Mouse (Mus musculus) urinary bladder, postnatal 10 days (tissue): ENCODE results near the gene Rimbp2.

Source experiments
- DNase-seq: peaks from one replicate; pipeline ENCODE4 v3.0.0; 2022; ENCODE audit warnings: low spot score

The Rimbp2 gene

DNA sequence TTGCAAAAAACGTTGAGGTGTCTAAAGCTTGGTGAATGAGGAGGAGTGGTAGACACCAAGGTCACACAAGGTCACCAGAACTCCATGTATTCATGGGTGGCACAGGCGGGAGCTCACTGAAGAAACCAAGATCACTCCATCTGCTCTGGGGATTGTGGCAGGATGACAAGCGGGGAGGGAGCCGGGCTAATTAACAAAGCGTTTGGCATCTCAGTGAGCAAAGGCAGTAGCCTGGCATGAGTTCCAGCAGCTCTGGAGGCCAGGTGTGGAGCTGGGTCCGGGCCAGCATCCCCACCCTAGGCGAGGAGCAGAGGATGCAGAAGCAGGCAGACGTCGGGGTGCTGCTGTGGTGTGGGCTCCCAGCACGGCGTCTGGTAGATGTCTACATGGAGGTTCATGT lies 108.3 kb downstream of the Rimbp2 start:
- no peak for DNase-seq

DNA sequence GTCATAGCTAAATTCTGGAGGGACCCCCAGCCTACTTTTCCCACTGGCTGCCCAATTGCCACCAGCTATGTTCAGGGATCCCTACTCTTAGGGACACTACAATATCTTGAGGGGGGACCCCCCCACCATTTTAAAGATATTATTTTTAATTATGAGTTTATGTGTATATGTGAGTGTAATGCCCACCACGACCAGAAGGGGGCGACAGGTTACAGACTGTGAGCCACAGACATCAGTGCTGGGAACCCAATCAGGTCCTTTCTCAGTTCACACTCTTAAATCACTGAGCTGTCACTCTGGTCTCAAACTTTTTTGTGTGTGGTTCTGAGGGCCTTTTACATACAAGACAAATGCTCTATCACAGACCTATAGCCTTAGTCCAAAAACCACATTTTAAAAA lies 109.3 kb downstream of the Rimbp2 start:
- no peak for DNase-seq

- no peak for DNase-seq
Observed at GRCm38 (mm10) chr5:128841541-128841940, 111.7 kb downstream of the Rimbp2 start.

GRCm38 (mm10) chr5:128837045-128837444 lies 116.2 kb downstream of the Rimbp2 start:
- DNase-seq: no peak

DNA sequence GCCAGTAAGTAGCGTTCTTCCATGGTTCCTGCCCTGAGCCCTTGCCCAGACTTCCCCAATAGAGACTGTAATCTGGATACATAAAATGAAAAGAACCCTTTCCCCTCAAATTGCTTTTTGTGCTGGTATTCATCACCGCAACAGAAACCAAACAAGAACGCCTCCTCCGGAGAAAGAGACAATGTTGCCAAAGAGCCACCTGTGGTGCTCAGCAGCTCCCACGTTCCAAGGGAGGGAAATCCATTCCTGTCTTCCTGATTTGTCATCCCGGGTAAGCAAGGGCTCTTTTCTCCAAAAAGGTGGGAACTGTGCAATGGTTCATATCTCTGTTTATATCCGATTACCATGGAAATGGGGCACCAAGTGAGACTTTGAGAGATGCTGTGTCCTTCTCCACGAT lies 119.2 kb downstream of the Rimbp2 start:
- no peak for DNase-seq

DNA sequence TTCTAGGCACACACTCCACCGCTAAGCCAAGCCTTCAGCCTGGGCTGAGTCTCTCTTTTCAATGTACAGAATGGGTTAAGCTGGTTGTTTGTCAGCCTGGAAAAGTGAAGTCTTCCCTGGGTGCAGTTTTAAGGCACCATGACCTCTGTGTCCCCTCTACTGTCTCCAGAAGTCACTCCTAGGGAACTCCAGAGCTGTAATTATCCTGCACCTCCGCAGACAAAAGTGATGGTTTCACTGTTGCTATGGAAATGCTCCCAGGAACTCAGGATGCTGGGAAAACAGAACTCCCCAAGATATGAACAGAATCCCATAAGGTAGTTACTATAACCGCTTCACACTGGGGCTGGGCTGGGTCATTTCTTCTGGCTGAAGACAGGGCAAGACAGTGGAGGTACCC lies 130.4 kb downstream of the Rimbp2 start:
- no peak for DNase-seq

DNA sequence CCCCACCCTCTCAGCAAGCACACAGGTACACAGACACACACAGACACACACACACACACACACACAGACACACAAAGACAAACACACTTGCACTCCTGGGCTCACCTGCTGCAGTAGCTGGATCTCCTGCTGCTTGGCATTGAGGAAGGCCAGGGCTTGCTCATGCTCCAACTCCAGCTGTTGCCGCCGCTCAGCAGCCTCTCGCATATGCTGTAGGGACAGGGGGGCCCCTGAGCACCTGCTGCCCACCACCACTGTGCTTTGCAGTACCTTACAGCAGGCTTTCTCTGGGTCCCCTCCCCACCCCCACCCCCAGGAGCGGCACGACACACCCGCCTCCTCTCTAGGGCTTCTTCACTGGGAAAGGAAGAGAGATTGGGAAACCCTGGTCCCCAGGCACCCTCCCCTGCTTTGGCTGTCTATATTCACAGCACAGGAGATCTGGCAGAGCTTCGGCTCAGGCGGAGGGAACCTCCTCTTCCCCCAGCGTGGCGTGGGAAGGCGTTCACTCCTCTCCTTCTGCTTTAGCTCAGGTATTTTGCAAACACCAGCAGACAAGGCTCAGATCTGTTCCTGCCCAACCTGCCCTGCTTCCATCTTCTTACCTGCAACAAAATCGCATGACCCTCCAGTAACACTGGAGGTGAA lies 133.5 kb downstream of the Rimbp2 start:
- no peak for DNase-seq

GRCm38 (mm10) chr5:128815629-128816028 lies 137.7 kb downstream of the Rimbp2 start:
- no peak for DNase-seq

DNA sequence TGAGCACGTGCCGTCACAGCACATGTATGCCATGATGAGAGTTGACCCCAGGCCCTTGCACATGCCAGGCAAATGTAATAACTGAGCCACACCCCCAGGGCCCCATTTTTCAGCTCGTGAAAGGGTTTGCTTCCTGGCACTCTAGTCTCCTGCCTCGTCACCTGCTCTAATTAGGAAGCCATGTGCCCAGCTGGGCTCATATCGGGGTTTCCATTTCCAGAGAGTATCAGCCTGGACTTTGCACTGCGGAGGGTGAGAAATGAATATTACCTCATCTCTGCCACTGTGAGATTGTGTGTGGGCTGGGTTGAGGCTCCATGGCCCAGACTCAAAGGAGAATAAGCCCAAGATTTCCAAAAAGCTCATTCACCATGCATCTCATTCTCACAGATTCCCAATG lies 138.2 kb downstream of the Rimbp2 start:
- no peak for DNase-seq

- no peak for DNase-seq
Observed at GRCm38 (mm10) chr5:128813121-128813520, 140.2 kb downstream of the Rimbp2 start.

- no peak for DNase-seq
Observed at GRCm38 (mm10) chr5:128811431-128811830, 141.9 kb downstream of the Rimbp2 start.

DNA sequence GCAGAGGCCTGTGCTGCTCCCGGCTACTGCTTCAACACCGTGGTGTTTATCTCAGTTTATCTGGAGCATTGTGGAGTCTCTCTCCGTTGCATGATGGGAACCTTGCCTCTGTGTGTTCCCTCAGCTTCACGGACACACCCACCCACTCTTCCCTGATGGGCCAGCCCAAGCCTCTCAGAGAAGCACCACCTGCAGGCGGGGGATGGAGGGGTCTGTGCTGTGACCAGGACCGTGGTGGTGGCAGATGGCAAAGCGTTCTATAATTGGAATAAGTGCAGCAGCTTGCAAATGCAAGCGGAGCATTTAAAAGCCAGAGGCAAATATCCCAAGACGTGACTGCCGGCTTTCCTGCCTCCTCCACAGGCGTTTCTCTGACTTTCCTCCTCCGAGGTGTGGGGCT lies 143.3 kb downstream of the Rimbp2 start:
- no peak for DNase-seq

DNA sequence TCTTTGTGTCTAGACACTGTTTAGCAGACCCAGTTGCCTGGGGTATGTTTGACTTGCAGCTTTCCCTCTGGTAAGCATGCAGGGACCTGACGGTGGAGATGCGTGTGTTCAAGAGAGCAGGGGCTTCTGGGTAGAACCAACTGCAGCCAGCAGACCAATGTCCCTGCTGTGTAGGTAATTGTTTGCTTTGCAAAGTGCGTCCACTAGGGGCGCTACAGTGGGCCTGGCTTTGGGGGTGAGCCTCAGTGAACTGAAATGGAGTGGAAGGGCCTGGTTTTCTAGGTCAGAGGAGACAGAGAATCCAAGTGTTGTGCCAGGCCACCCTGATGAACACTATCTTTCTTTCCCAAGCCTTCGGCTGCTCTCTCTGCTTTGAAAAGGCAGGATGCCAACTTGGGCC lies 143.9 kb downstream of the Rimbp2 start:
- DNase-seq: no peak

- DNase-seq: no peak
Observed at GRCm38 (mm10) chr5:128808547-128809182, 144.6 kb downstream of the Rimbp2 start.

DNA sequence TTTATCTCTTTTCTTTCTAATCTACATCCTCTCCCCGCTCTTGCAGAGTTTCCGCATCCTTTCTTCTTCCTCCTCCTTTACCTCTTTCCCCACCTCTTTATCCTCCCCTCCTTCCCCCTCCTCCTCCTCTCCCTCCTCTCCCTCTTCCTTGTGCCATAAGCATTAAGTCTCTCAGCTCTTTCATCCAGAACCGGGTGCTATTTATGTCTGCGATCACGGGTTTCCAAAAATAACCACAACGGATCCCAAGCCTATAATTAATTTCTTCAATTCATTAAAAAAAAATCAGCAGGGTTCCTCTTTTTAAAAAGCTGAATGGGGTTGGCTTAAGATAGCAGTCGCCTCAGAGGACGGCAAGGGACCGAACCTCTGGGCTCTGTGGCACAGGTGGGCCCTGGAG lies 145.9 kb downstream of the Rimbp2 start:
- no peak for DNase-seq

- DNase-seq: no peak
Observed at GRCm38 (mm10) chr5:128806296-128806998, 146.8 kb downstream of the Rimbp2 start.

DNA sequence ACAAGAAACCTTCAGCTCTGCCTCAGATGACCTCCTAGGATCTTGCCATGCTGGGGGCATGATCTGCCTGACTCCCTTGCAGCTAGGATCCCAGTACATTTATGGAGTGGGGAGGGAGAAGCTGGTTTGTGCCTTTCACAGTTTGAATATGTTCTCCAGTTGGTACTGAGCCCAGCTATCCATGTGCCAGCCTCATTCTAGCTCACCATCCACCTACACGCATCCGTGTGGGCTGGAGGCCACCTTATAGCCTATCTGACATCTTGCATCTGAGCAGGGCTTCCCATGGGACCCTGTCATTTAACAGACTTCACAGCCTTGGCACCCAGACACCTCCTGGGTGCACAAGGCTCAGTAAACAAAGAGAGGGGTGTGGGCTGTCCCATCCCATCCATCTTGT lies 148.2 kb downstream of the Rimbp2 start:
- no peak for DNase-seq

DNA sequence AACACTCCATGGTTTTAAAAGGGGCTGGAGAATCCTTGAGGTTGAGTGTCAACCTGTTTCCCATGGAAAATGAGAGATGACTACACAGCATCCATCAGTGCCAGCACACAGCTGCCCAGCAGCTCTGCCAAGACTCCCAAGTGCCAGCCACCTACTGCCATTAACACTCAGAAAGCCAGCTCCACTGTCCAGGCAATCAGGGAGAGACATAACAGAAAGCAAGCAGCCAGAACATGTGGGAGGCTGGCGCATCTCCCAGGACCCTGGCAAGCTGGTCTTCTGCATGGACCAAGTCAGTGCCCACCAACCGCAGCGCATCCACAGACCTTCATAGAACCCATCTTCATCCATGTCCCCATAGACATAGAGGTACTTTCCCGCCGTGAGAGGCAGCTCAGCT lies 152.7 kb downstream of the Rimbp2 start:
- no peak for DNase-seq

GRCm38 (mm10) chr5:128781621-128782020 lies 171.7 kb downstream of the Rimbp2 start:
- DNase-seq: no peak

- DNase-seq: no peak
Observed at GRCm38 (mm10) chr5:128776386-128776785, 176.9 kb downstream of the Rimbp2 start.

- DNase-seq: no peak
Observed at GRCm38 (mm10) chr5:128769026-128769631, 184.2 kb downstream of the Rimbp2 start.

GRCm38 (mm10) chr5:128761118-128761517 lies 192.2 kb downstream of the Rimbp2 start:
- DNase-seq: no peak

DNA sequence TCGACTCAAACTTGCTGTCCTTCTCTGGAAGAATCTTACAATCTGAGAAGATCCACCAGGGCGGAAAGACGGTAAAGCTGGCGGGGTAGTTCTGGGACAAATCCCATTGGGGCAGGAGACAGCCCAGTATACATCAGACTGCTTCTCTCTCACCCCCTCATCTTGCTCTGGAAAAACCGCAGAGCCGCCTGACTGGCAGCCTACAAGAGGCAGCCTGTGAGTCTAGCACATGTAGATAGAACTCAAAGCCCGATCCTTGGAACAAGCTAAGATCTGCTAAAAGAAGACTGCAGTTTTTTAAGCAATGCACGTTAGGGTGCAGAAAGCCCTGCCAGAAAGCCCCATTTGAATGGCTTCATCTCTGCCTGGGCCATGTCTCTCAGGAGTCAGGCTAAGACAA lies 207.0 kb downstream of the Rimbp2 start:
- no peak for DNase-seq
